Mouse (Mus musculus): ENCODE measurements at regions not wholly inside any gene's neighbourhood (a gene's known extent, or its start where the extent isn't known, plus 50 kb on each side); places are given as distances from the start of the nearest gene placed in this dataset.

GRCm38 (mm10) chr9:91004214-91004613, 358.0 kb upstream of the Zic4 start:
- no peak for DNase-seq (ENCODE audit: low spot score)
- Histone ChIP-seq H3K9me3 (ENCODE audit: control insufficient read depth, low read length) (no peaks in the 10 kb centered on the region), H3K36me3 (ENCODE audit: control insufficient read depth, insufficient read depth, low read length) (no peaks in the 10 kb centered on the region), H3K27ac (replicated peaks) (no peak overlapping the region), H3K4me1 (replicated peaks; ENCODE audit: control insufficient read depth, insufficient read depth) (no peaks in the 10 kb centered on the region), H3K9ac (ENCODE audit: low read length) (no peak overlapping the region), H3K4me2 (replicated peaks; ENCODE audit: low read depth) (no peak overlapping the region), H3K4me3 (ENCODE audit: low read depth, low read length) (no peak overlapping the region), H3K27me3 (ENCODE audit: control insufficient read depth, insufficient read depth, low read length) (no peaks in the 10 kb centered on the region)
- ATAC-seq (ENCODE audit: low FRiP score, low TSS enrichment) = no peak
- WGBS = 59% methylated on average over 4 of the region's 4 CpGs
- TF ChIP-seq EP300 (optimal IDR thresholded peaks at IDR 0.05) (no peak), CTCF (IDR thresholded peaks at IDR 0.05; ENCODE audit: low read depth) (no peak)

GRCm38 (mm10) chr9:91040546-91040945, 321.7 kb upstream of the Zic4 start:
- H3K4me2 ChIP-seq (replicated peaks; ENCODE audit: low read depth) = no peak overlapping the region
- H3K36me3 ChIP-seq (ENCODE audit: control insufficient read depth, insufficient read depth, low read length) = no peaks in the 10 kb centered on the region
- WGBS = 53% methylated on average over 2 of the region's 2 CpGs
- H3K27ac ChIP-seq (replicated peaks) = no peak overlapping the region
- ATAC-seq (ENCODE audit: low FRiP score, low TSS enrichment) (no peak), DNase-seq (ENCODE audit: low spot score) (no peak)
- no peak overlapping the region for H3K4me3 ChIP-seq (ENCODE audit: low read depth, low read length)
- TF ChIP-seq CTCF (IDR thresholded peaks at IDR 0.05; ENCODE audit: low read depth) = no peak
- no peak for TF ChIP-seq EP300 (optimal IDR thresholded peaks at IDR 0.05)
- H3K27me3 ChIP-seq (ENCODE audit: control insufficient read depth, insufficient read depth, low read length) = no peaks in the 10 kb centered on the region
- H3K9ac ChIP-seq (ENCODE audit: low read length) = no peak overlapping the region
- H3K9me3 ChIP-seq (ENCODE audit: control insufficient read depth, low read length) = no peaks in the 10 kb centered on the region
- no peaks in the 10 kb centered on the region for H3K4me1 ChIP-seq (replicated peaks; ENCODE audit: control insufficient read depth, insufficient read depth)

DNA sequence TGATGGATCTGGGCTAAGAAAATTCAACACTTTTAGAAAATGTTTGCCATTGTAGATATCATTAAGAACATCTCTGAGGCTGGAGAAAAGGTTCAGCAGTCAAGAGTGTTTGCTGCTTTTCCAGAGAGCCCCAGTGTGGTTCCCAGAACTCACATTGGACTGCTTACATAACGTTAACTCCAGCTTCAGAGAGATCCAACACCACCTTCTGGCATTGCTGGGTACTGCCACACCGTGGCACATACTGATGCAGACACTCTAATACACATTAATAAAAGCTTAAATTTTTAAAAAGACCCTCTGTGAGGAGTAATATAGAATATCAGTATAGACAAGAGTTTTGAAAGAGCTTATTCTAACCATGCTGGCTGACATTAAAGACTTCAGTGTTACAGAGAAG, 313.6 kb upstream of the Zic4 start:
- no peak for DNase-seq (ENCODE audit: low spot score)
- H3K9me3 ChIP-seq (ENCODE audit: control insufficient read depth, low read length) = no peaks in the 10 kb centered on the region
- H3K4me3 ChIP-seq (ENCODE audit: low read depth, low read length) = no peak overlapping the region
- H3K36me3 ChIP-seq (ENCODE audit: control insufficient read depth, insufficient read depth, low read length) = no peaks in the 10 kb centered on the region
- no peak overlapping the region for H3K4me2 ChIP-seq (replicated peaks; ENCODE audit: low read depth)
- H3K9ac ChIP-seq (ENCODE audit: low read length) = no peak overlapping the region
- H3K4me1 ChIP-seq (replicated peaks; ENCODE audit: control insufficient read depth, insufficient read depth) = no peaks in the 10 kb centered on the region
- TF ChIP-seq EP300 (optimal IDR thresholded peaks at IDR 0.05) (no peak), CTCF (IDR thresholded peaks at IDR 0.05; ENCODE audit: low read depth) (peak; percentile 25)
- H3K27me3 ChIP-seq (ENCODE audit: control insufficient read depth, insufficient read depth, low read length) = no peaks in the 10 kb centered on the region
- ATAC-seq (ENCODE audit: low FRiP score, low TSS enrichment) = no peak
- H3K27ac ChIP-seq (replicated peaks) = no peak overlapping the region
- 36% methylated on average over 2 of the region's 2 CpGs for WGBS

GRCm38 (mm10) chr9:91053065-91053793, 309.0 kb upstream of the Zic4 start:
- no peak for TF ChIP-seq CTCF (IDR thresholded peaks at IDR 0.05; ENCODE audit: low read depth)
- no peak for TF ChIP-seq EP300 (optimal IDR thresholded peaks at IDR 0.05)
- Histone ChIP-seq H3K27me3 (ENCODE audit: control insufficient read depth, insufficient read depth, low read length) (no peaks in the 10 kb centered on the region), H3K9ac (ENCODE audit: low read length) (no peak overlapping the region), H3K4me3 (ENCODE audit: low read depth, low read length) (no peak overlapping the region), H3K4me1 (replicated peaks; ENCODE audit: control insufficient read depth, insufficient read depth) (no peaks in the 10 kb centered on the region), H3K36me3 (ENCODE audit: control insufficient read depth, insufficient read depth, low read length) (no peaks in the 10 kb centered on the region), H3K4me2 (replicated peaks; ENCODE audit: low read depth) (no peak overlapping the region), H3K27ac (replicated peaks) (no peak overlapping the region), H3K9me3 (ENCODE audit: control insufficient read depth, low read length) (no peaks in the 10 kb centered on the region)
- DNase-seq (ENCODE audit: low spot score) (no peak), ATAC-seq (ENCODE audit: low FRiP score, low TSS enrichment) (no peak)
- WGBS = 56% methylated on average over 4 of the region's 4 CpGs

DNA sequence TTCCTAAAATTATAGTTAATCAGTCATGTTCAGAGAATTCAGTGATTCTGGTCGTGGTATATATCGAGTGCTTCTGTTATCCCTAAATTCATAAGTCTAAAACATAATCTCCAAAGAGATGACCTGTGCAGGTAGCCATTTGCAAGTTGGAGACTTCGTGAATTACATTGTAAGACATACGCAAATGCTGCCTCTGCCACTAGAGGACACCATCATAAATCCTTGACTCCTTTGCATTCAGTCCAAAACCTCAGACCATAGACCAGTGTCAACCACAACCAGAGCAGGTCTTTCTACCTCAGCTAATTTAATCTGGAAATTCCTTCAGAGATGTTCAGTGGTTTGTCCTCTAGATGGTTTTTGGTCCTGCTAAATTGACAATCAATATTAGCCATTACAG, 302.8 kb upstream of the Zic4 start:
- Histone ChIP-seq H3K4me2 (replicated peaks; ENCODE audit: low read depth) (no peak overlapping the region), H3K27ac (replicated peaks) (no peak overlapping the region), H3K9me3 (ENCODE audit: control insufficient read depth, low read length) (no peaks in the 10 kb centered on the region), H3K4me1 (replicated peaks; ENCODE audit: control insufficient read depth, insufficient read depth) (no peaks in the 10 kb centered on the region), H3K27me3 (ENCODE audit: control insufficient read depth, insufficient read depth, low read length) (no peaks in the 10 kb centered on the region), H3K4me3 (ENCODE audit: low read depth, low read length) (no peak overlapping the region), H3K36me3 (ENCODE audit: control insufficient read depth, insufficient read depth, low read length) (no peaks in the 10 kb centered on the region), H3K9ac (ENCODE audit: low read length) (no peak overlapping the region)
- ATAC-seq (ENCODE audit: low FRiP score, low TSS enrichment) (no peak), DNase-seq (ENCODE audit: low spot score) (no peak)
- WGBS = 69% methylated on average over 4 of the region's 4 CpGs
- no peak for TF ChIP-seq EP300 (optimal IDR thresholded peaks at IDR 0.05)
- TF ChIP-seq CTCF (IDR thresholded peaks at IDR 0.05; ENCODE audit: low read depth) = no peak

- no peaks in the 10 kb centered on the region for H3K4me1 ChIP-seq (replicated peaks; ENCODE audit: control insufficient read depth, insufficient read depth)
- 69% methylated on average over 5 of the region's 5 CpGs for WGBS
Measured at GRCm38 (mm10) chr9:91069496-91069895, 292.7 kb upstream of the Zic4 start.

More at GRCm38 (mm10) chr9:91069496-91069895, 292.7 kb upstream of the Zic4 start:
- H3K9ac ChIP-seq (ENCODE audit: low read length) = no peak overlapping the region
- no peak overlapping the region for H3K4me2 ChIP-seq (replicated peaks; ENCODE audit: low read depth)
- DNase-seq (ENCODE audit: low spot score) (no peak), ATAC-seq (ENCODE audit: low FRiP score, low TSS enrichment) (no peak)
- TF ChIP-seq CTCF (IDR thresholded peaks at IDR 0.05; ENCODE audit: low read depth) (no peak), EP300 (optimal IDR thresholded peaks at IDR 0.05) (no peak)
- no peaks in the 10 kb centered on the region for H3K9me3 ChIP-seq (ENCODE audit: control insufficient read depth, low read length)
- no peak overlapping the region for H3K27ac ChIP-seq (replicated peaks)
- no peaks in the 10 kb centered on the region for H3K36me3 ChIP-seq (ENCODE audit: control insufficient read depth, insufficient read depth, low read length)
- H3K4me3 ChIP-seq (ENCODE audit: low read depth, low read length) = no peak overlapping the region
- H3K27me3 ChIP-seq (ENCODE audit: control insufficient read depth, insufficient read depth, low read length) = no peaks in the 10 kb centered on the region

Data from stomach, postnatal 0 days (tissue).